Mouse (Mus musculus) kidney, postnatal 14 days (tissue): ENCODE results near the gene Ndufs8.

Experiments
- DNase-seq: peaks from one replicate; pipeline ENCODE4 v3.0.0; 2022; ENCODE audit warnings: mixed read lengths

Gene Ndufs8

GRCm38 (mm10) chr19:3930262-3931057, 17.9 kb upstream of the Ndufs8 start:
- DNase-seq = no peak

DNA sequence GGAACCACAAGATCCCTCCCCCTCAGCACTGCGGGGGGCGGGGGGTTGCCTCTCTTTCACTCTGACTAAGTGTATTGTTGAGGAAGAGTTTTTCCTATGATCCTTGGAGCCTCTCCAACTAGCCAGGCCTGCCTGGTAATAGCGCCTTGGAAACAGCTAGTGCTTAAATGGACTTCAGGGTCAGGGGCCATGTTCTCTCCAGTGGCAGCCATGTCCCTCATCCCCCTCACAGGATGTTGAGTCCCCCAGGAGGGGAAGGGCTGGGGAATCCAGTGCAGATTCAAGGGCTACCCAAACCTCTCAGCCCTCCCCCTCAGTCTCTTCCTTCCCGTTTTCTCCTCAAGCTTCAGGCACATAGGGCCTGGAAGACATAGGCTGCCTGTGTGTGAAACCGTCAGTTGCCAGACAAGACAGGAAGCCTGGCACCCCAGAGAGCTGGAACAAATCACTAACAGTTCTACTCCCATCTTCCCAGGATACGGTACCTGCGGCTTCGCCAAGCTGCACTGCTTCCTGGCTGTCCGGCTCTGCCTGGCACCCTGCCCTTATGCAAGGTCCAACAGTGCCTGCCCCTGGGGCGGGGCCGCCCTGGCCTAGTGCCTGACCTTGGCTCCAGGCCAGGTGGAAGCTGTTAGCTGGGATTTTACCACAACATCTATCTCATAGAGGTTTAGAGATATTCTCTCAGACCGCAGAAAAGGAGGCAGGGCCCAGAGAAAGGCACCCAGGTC, 16.8 kb upstream of the Ndufs8 start, which contains the start of gene Aldh3b1:
TSS of gene Aldh3b1 (minus strand) at position 598 of the 731 bp plus-strand sequence.
- peak; percentile 95 for DNase-seq

DNA sequence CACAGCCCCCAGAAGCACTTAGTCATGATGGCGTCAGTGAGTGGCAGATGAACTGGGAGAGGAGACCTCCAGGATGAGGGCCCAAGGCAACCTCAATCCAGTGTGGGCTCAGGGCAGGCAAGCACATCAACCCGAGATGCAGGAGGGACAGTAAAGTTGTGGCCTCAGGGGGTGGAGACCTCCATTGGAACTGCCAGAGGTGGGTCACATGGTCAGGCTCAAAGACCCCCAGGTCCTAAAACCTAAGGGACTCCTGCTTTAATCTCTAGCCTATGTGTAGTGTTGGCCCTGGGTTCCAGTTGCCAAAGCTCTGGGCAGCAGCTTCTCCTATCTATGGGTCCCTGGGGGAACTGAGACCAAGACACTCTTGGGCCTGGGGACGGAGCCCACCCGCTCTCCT, 16.2 kb upstream of the Ndufs8 start:
- DNase-seq = no peak

- DNase-seq = no peak
These were observed 15.4 kb upstream of the Ndufs8 start for GRCm38 (mm10) chr19:3927989-3928388.

- DNase-seq = no peak
These were observed 14.1 kb upstream of the Ndufs8 start for GRCm38 (mm10) chr19:3926685-3927084.

GRCm38 (mm10) chr19:3926279-3926678, 13.7 kb upstream of the Ndufs8 start:
- no peak for DNase-seq

GRCm38 (mm10) chr19:3925859-3926258, 13.3 kb upstream of the Ndufs8 start:
- no peak for DNase-seq

GRCm38 (mm10) chr19:3924868-3925267, 12.3 kb upstream of the Ndufs8 start:
- DNase-seq = no peak

- no peak for DNase-seq
These were observed 11.6 kb upstream of the Ndufs8 start for GRCm38 (mm10) chr19:3924190-3924589.

GRCm38 (mm10) chr19:3923586-3923985, 11.0 kb upstream of the Ndufs8 start:
- peak; percentile 67 for DNase-seq

DNA sequence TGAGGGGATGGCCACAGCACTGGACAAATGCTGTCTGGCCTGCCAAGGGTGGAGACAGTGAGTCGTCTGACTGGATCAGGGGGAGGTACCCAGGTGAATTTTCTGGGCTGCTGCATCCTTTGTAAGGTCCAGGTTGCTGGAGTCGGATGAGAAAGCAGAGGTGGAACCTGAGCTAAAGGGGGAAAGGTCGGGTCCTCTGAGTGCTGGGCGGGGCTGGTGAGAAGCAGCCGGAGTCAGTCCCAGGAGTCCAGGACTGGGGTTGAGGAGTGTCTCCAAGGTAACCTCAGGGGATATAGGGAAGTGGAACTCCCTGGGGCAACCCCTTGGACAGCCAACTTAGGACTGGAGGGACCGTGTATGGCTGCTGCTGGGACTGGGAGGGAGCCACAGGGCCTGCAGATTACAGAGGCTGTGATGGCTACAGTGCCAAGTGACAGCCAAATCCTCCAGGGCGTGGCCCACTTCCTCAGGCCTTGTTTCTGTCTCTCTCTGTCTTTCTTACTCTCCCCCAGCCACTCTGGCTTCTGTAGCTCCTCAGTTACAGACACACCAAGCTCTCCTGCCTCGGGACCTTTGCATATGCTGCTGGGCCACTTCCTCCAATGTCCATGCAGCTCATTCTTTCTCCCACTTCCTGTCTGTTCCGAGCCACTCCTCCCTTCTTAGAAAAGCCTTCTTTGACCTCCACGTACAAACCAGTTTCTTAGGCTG, 10.2 kb upstream of the Ndufs8 start:
- DNase-seq = no peak

DNA sequence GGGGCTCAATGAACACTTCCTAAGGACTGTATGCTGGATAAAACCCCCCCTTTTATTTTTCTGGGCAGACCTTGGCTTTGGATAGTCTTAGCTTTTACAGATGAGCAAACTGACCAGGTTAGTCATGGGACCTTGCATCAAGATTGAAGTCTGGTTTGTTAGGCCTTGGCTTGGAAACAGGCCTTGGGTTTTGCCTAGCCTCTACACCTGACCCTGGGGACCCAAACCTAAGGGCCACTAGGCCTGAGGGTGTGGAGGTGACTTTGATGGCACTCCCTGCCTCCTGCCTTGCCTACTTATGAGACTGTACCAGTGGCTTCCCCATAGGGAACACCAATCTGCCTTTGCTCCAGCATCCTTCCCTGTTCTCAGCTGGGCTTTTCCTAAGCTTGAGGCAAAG, 7.4 kb upstream of the Ndufs8 start:
- no peak for DNase-seq

- DNase-seq = no peak
These were observed 4.2 kb upstream of the Ndufs8 start for GRCm38 (mm10) chr19:3916727-3917126.

DNA sequence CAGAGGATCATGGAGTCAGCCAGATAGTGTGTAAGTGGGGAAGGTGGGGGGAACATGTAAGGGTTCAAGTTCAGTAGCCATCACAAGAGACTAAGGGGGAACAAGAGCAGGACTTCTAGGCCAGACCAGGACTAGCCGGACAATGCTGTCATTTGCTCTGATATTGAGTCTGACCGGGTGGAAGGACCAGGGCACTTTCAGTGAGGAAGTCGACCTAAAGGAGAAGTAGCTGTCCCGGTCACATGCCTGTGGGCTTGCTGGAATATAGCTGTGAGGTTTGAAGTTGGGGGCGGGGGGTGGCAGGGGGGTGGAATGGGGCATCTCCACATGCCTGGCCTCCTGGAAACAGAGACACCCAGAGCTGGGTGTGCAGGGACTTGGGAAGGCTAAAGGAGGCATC, 2.0 kb upstream of the Ndufs8 start:
- no peak for DNase-seq

DNA sequence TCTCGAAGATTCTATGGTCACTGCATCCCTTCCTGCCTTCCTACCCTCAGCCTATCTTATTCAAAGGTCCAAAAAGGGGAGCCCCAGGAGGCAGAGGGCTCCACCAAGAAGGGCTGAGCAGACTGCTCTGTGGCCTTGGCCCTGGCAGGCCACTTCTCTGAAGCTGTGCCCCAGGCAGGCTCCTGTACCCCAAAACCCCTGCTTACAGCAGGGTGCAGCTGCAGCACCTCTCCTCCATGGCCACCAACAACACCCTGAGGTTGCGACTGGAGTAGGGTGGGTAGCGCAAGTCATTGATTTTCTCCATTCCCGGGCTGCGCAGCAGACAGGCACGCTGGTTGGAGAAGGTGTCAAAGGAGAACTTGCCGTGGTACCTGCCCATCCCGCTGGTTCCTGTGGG, 1.1 kb upstream of the Ndufs8 start:
- DNase-seq = no peak

DNA sequence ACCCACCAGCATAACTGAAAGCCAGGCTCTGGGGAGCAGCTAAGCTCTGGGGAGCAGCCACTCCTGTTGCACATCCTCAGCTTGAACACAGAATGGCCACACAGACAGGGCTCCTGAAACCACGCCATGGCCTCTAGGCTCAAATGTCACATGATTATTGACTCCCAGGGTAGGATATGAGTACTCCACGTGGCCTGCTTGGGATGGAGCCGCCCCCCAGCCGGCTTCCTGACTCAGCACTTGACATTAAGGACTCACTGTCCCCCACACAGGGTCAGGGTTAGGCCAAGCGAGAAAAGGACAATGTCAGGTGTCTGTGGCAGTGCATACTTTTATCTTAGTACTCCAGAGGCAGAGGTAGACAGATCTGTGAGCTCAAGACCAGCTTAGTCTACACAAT, 2.4 kb downstream of the Ndufs8 start:
- no peak for DNase-seq

DNA sequence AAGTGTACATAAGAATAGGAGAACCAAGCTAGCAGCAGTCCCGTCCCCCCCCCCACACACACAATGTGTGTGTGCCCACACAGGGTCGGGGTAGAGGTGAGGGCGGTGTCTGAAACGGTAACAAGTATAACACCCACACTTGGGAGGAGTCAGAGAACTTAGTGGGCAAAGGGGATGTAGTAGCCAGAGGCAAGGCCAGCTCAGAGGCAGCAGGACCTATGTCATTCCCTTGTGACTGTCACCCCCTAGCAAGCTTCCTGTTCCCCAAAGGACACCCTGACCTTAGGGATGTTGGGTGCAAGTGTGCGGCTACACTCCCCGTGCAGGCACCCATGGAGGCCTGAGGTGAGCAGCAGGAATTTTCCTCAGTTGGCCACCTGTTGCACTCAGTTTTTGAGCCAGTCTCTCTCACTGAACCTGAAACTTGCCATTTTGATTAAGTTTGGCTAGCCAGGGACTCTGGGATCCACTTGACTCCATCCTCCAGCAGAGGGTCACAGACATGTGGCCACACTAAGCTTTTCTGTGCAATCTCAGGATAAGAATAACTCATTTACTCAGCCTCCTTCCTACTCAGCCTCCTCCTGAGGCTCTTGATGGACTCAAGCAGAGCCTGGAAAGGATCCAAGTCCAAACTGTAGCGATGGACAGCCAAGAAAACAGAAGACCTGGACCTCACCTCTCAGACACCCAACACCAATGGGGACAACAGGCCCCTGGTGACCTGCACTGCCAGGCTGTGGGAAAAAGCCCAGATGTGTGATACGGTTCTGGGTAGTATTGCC, 4.5 kb downstream of the Ndufs8 start:
- DNase-seq = no peak

DNA sequence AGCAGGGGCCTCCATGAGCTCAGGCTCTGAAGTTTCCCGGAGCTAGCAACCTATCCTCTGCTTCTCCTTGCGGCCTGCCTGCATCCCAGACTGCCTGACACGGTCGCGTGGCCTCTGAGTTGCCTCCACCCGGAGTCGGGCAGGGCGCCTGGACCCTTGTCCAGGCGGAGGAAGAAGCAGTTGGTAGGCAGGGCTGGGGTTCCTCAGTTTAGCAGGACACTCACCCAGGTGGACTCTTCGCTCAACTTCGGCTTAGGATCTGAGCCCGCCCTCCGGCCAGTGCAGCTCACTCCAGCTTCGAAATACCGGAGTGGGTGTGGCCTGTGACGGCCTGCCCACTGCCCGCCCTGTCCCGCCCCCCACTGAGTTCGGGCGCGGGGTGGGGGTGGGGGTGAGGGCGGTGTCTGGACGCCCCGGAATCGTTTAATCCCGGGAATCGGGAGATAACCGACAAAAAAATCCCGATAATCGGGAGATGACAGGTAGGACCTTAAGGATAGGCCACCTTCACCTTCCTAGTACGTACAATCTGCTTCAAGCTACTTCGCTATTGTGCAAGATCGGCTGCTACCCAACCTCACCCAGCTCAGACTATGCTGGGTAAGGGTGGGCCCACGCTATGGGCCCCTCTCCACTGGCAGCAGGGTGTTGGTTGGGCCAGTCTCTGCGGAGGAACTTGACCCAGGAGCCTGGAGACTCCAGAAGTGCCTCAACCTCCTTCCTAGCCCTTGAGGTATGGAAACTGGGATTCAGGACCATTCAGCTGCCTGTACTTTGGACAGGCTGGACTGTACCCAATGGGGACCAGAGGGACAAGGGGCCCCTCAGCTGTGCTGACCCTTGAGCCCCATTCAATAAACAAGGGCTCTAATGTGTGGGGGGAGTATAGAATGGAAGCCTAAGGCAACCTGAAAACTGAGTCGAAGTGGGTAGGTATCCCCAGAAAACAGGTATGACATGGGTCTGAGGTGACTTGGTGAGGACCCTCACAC, 5.5 kb downstream of the Ndufs8 start, which contains the start of gene Tcirg1:
TSS of gene Tcirg1 (minus strand) at position 339 of the 992 bp plus-strand sequence.
- peak; percentile 93 for DNase-seq

- no peak for DNase-seq
These were observed 6.2 kb downstream of the Ndufs8 start for GRCm38 (mm10) chr19:3906326-3906725.

GRCm38 (mm10) chr19:3905261-3905969, 7.2 kb downstream of the Ndufs8 start:
- DNase-seq = peak; percentile 61

GRCm38 (mm10) chr19:3904363-3904675, 8.3 kb downstream of the Ndufs8 start:
- no peak for DNase-seq
